Mouse (Mus musculus): ENCODE measurements around the gene Gm44502. TPM values are rescaled to one million over a fixed set of nuclear protein-coding genes. Genes with fewer than 3 reads are reported as not detected.

Gene Gm44502
- total RNA-seq, 2 experiments from 2014 or later: 0.72 TPM; not detected in 1

DNA sequence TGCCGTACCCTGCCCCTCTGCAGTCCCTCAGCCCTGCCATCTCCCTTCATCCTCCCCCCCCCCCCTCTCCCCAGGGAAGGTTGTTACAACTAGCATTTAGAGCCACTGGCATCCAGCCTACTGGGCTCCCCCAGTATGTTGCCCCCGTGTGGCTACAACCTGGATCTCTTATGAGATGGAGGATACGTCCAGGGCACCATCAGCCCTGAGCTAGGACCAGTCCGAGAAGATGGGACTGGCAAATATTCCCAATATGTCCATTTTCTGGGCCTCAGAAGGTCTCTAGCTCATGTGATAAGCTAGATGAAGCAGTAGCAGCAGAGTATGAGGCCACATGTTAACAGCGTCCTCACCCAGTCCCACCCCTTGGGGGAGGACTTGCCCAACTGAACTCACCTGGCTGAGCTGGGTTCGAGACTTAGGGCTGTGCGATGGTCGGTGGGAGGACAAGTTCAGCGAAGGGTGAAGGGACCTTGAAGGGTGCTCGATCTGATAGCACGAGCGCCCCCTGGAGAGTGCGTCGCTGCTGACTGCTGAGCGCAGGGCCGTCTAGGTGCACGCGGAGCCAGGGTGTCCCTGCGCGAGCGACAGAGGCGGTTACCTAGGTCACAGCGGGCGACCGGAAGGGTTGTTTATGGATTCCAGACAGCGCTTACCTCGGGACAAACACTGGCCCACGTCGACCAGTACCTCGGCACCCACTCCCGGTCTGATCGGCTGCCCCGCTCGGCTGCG lies 56.3 kb downstream of the Gm44502 start:
- intact Hi-C loops (cut with DNase I): loop anchor here (1.0 to 5.0 kb wide), 3 partner anchors 18 to 56 kb away; partner anchors contain the start of genes C730034F03Rik, Chkb, Cpt1b and Gm44502
- DNase-seq (ENCODE audit: low spot score in 2 of 2): peak; percentile 82

DNA sequence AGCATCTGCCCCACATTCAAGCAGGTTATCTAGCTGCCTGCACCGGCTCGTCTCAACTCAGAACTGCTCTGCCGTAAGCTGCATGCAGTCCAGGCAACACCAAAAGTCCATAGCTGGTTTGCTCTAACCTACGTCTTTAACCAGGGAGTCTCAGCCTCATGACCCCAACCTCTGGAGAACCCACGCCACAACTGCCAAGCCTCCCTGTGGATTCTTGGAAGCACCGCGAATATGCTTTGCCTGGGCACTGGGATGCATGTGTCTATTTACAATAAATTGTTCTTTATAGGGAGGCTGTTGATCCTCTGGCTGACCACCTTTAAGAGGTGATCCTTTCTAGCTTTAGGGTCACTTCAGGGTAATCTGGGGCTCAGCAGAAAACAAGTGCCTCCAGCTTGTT lies 57.0 kb downstream of the Gm44502 start:
- intact Hi-C loops (cut with DNase I): loop anchor here (5.0 kb wide), 2 partner anchors 55 kb away; partner anchors contain the start of genes C730034F03Rik, Chkb, Cpt1b and Gm44502
- no peak for DNase-seq (ENCODE audit: low spot score in 2 of 2)

DNA sequence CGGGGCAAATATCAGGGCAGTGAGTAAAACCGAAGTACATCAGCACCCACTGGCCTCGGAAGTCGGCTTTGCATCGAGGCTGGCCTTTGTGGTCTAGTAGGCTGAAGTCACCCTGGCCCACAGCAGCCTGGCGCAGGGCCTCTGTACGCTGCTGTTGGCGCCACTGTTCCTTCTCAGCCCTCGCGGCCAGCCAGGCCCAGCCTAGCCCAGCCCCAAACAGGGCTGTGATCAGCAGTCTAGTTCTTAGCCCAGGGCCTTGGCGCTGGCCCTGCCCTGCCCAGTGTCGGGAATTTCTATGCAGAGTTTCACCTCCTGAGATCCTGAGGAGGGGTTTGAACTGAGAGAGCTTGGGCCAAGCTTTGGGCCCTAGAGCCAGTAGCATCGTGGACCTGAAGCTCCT lies 57.4 kb downstream of the Gm44502 start:
- intact Hi-C loops (cut with DNase I): loop anchor here (5.0 kb wide), 2 partner anchors 55 kb away; partner anchors contain the start of genes C730034F03Rik, Chkb, Cpt1b and Gm44502

More for the DNA sequence above, 57.4 kb downstream of the Gm44502 start:
- no peak for DNase-seq (ENCODE audit: low spot score in 2 of 2)

Other genes with a start within 250 kb of the Gm44502 start
- 10 to 100 TPM; 42.2 to 54.0 TPM for gene Plxnb2, start 248.9 kb downstream of the Gm44502 start, total RNA-seq (2021)
- gene Dennd6b, start 233.2 kb downstream of the Gm44502 start, total RNA-seq (2021): 10 to 100 TPM; 39.9 to 52.2 TPM
- 100 to 1,000 TPM; 162 to 167 TPM for gene Ppp6r2, start 218.1 kb downstream of the Gm44502 start, total RNA-seq (2021)
- gene Sbf1, start 114.4 kb downstream of the Gm44502 start, total RNA-seq (2021): 100 to 1,000 TPM; 241 to 247 TPM
- gene Adm2, start 107.0 kb downstream of the Gm44502 start, total RNA-seq (2021): not detected
- gene Miox, start 95.3 kb downstream of the Gm44502 start, total RNA-seq (2021): not detected
- 10 to 100 TPM; 16.9 to 18.5 TPM for gene Lmf2, start 74.0 kb downstream of the Gm44502 start, total RNA-seq (2021)
- 100 to 1,000 TPM in 1 of 2 experiments, 10 to 100 TPM in 1; 89.8 to 109 TPM for gene Ncaph2, start 74.0 kb downstream of the Gm44502 start, total RNA-seq (2021)
- gene Sco2, start 55.9 kb downstream of the Gm44502 start, total RNA-seq (2021): 10 to 100 TPM; 24.0 to 32.2 TPM
- gene Tymp, start 52.7 kb downstream of the Gm44502 start, total RNA-seq (2021): 1 to 10 TPM; 1.2 to 1.5 TPM
- gene Odf3b, start 50.4 kb downstream of the Gm44502 start, total RNA-seq (2021): 1 to 10 TPM in 1 of 2 experiments, under 1 TPM in 1; 0.66 to 1.9 TPM
- under 1 TPM; 0.39 to 0.41 TPM for gene Klhdc7b, start 44.8 kb downstream of the Gm44502 start, total RNA-seq (2021)
- not detected for gene Syce3, start 19.2 kb downstream of the Gm44502 start, total RNA-seq (2021)
- 1 to 10 TPM in 1 of 2 experiments, not detected in 1; 3.6 TPM for gene Cpt1b, start 3.8 kb downstream of the Gm44502 start, total RNA-seq (2021)
- 1 to 10 TPM; 1.7 to 4.1 TPM for gene C730034F03Rik, start 107 bp downstream of the Gm44502 start, total RNA-seq (2021)
- gene Chkb, start 212 bp upstream of the Gm44502 start, total RNA-seq (2021): 10 to 100 TPM; 41.0 to 41.2 TPM
- gene Mapk8ip2, start 24.2 kb upstream of the Gm44502 start, total RNA-seq (2021): 100 to 1,000 TPM; 221 to 233 TPM
- gene Arsa, start 47.7 kb upstream of the Gm44502 start, total RNA-seq (2021): 10 to 100 TPM; 31.7 to 36.1 TPM
- 100 to 1,000 TPM; 196 to 229 TPM for gene Shank3, start 69.9 kb upstream of the Gm44502 start, total RNA-seq (2021)
- 1 to 10 TPM in 1 of 2 experiments, under 1 TPM in 1; 0.91 to 2.3 TPM for gene Acr, start 138.6 kb upstream of the Gm44502 start, total RNA-seq (2021)
- gene Rabl2, start 162.2 kb upstream of the Gm44502 start, total RNA-seq (2021): 10 to 100 TPM; 30.4 to 42.5 TPM

All from left cerebral cortex, postnatal 36 days (tissue).